Mouse (Mus musculus) stomach, embryonic 14.5 days (tissue): ENCODE data around the gene Stx6. TPM values are rescaled to one million over a fixed set of nuclear protein-coding genes. Genes with fewer than 3 reads are reported as not detected.

Experiments used
- ATAC-seq: fragments of 200-750 bp; cut with Nextera tagmentation; 2 replicates; pipeline ENCODE4 v1.8.0; 2017; ENCODE audit warnings: low read depth, moderate TSS enrichment; ENCODE audit not compliant: insufficient number of reproducible peaks, insufficient read depth, low FRiP score
- H3K27ac ChIP-seq: fragments of 300-500 bp; sonication (generic); 2 replicates; pipeline ENCODE4 v1.5.1; 2014; ENCODE audit warnings: mild to moderate bottlenecking, low read length, moderate library complexity, mixed read lengths
- H3K27me3 ChIP-seq: fragments of 300-500 bp; sonication (generic); 2 replicates; pipeline ENCODE4 v1.6.1; 2014; ENCODE audit warnings: low read length, control low read depth, mixed read lengths; ENCODE audit not compliant: control insufficient read depth, insufficient read depth
- H3K36me3 ChIP-seq: fragments of 300-500 bp; sonication (generic); 2 replicates; pipeline ENCODE4 v1.6.1; 2014; ENCODE audit warnings: mild to moderate bottlenecking, control low read depth, low read length, moderate library complexity, mixed read lengths; ENCODE audit not compliant: control insufficient read depth, insufficient read depth
- H3K4me1 ChIP-seq: fragments of 300-500 bp; sonication (generic); 2 replicates; pipeline ENCODE4 v1.6.1; 2014; ENCODE audit warnings: low read length, control low read depth, mixed read lengths; ENCODE audit not compliant: control insufficient read depth, insufficient read depth
- H3K4me2 ChIP-seq: fragments of 300-500 bp; sonication (generic); replicated peaks from 2 replicates; pipeline ENCODE4 v1.6.1; 2014; ENCODE audit warnings: low read depth, low read length, control low read depth
- H3K4me3 ChIP-seq: fragments of 300-500 bp; sonication (generic); 2 replicates; pipeline ENCODE4 v1.5.1; 2014; ENCODE audit warnings: low read depth, low read length, control low read depth
- H3K9ac ChIP-seq: fragments of 300-500 bp; sonication (generic); replicated peaks from 2 replicates; pipeline ENCODE4 v1.6.1; 2014; ENCODE audit warnings: low read depth, mild to moderate bottlenecking, control low read depth, low read length, moderate library complexity, mixed read lengths
- H3K9me3 ChIP-seq: fragments of 300-500 bp; sonication (generic); 2 replicates; pipeline ENCODE4 v1.6.1; 2016; ENCODE audit warnings: low read depth, low read length, control low read depth; ENCODE audit not compliant: control insufficient read depth
- WGBS: fragments of 180-500 bp; shearing (Covaris S2); extraction: QIAGEN DNeasy Blood & Tissue Kit; methylation state at CpG from one replicate; pipeline ENCODE4 v1.1.7; 2014; 5-methylcytosine and 5-hydroxymethylcytosine counted together
- polyA plus RNA-seq: library from polyadenylated mRNA; unstranded; fragments of >200 nt; fragmentation: Nextera tagmentation; extraction: Ambion mirVana; gene quantifications from 2 replicates; pipeline ENCODE4 v1.2.1, GENCODE M21; 2014

Gene Stx6
- polyA plus RNA-seq, 1 experiment from 2014 or later, result 80.1 TPM

DNA sequence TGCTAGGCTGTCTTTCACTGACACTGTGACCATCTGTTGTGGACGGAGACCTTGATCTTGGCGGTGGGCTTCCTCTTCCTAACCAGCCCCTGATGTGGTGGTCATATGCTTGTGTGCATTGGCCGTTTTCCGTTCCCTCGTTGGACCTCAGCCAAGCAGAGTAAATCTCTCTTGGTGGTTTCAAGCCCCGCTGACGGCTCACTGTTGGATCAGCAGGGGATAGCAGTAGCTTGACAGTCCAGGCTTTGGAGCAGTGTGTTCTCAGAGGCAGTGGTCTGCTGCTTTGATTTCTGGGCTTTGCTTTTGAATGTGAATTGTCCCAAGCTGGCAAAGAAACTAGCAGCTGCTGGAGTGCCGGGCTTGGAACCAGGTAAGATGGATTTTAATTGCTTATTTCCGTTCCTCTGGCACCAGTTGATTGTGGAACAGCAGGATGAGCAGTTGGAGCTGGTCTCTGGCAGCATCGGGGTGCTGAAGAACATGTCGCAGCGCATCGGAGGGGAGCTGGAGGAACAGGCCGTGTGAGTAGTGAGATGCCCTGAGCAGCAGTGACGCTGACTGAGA is 34.4 kb downstream of the Stx6 start:
- no peak overlapping the region for H3K27ac ChIP-seq
- H3K4me1 ChIP-seq, result no peaks in the 10 kb centered on the region
- no peaks in the 10 kb centered on the region for H3K27me3 ChIP-seq
- H3K36me3 ChIP-seq, result peaks cover 24% of the 10 kb centered on the region
- no peak overlapping the region for H3K9ac ChIP-seq
- no peak overlapping the region for H3K4me3 ChIP-seq
- no peaks in the 10 kb centered on the region for H3K9me3 ChIP-seq
- no peak overlapping the region for H3K4me2 ChIP-seq
- WGBS, result 70% methylated on average over 15 of the region's 15 CpGs
- no peak for ATAC-seq

DNA sequence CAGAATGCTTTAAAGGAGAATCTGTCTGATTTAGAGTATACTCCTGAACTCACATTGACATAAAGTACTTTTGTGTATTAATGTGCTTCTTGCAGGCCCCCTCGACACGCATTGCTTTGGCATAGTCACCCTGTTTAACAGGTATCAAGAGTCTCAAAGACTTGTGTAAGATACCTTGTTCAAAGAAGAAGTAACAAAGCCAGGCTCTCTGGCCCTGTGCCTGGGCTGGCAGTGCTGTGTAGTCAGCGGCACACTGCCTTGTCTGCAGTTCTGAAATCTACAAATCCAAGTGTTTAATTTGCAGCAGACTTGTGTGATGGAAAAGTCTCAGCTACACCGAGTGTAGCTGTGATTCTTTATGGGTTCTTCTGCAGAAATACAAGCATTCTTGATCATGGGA is 38.2 kb downstream of the Stx6 start:
- Histone ChIP-seq H3K9me3 (no peaks in the 10 kb centered on the region), H3K9ac (no peak overlapping the region), H3K4me3 (no peak overlapping the region), H3K27ac (no peak overlapping the region), H3K36me3 (peaks cover 24% of the 10 kb centered on the region), H3K27me3 (no peaks in the 10 kb centered on the region), H3K4me1 (peaks cover 7% of the 10 kb centered on the region; the same call in 1 of the 2 replicates), H3K4me2 (no peak overlapping the region)
- 82% methylated on average over 4 of the region's 4 CpGs for WGBS
- no peak for ATAC-seq

DNA sequence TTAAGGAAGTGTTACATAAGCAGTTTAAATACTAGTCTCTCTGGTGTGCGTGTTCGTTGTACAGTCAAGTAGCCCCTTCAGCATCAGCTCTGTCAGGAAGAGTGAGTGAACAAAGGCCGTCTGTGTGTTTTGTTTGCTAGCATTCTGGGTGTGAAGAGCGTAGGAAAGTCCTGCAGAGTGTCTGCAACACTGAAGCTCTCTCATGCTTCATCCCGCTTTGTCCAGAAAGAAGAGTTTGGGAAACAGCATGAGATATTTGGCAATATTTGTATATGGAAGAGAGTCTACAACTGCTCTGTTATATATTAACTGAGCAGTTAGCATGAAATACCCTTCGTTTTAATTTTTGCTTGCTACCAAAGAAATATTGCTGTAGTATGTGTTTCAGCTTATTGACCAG is 41.0 kb downstream of the Stx6 start:
- H3K4me3 ChIP-seq, result no peak overlapping the region
- H3K36me3 ChIP-seq, result peaks cover 16% of the 10 kb centered on the region
- no peak overlapping the region for H3K9ac ChIP-seq
- no peaks in the 10 kb centered on the region for H3K9me3 ChIP-seq
- WGBS, result 70% methylated on average over 6 of the region's 6 CpGs
- H3K27ac ChIP-seq, result no peak overlapping the region
- H3K4me2 ChIP-seq, result no peak overlapping the region
- H3K4me1 ChIP-seq, result peaks cover 9% of the 10 kb centered on the region; the same call in 1 of the 2 replicates
- H3K27me3 ChIP-seq, result no peaks in the 10 kb centered on the region
- ATAC-seq, result no peak

DNA sequence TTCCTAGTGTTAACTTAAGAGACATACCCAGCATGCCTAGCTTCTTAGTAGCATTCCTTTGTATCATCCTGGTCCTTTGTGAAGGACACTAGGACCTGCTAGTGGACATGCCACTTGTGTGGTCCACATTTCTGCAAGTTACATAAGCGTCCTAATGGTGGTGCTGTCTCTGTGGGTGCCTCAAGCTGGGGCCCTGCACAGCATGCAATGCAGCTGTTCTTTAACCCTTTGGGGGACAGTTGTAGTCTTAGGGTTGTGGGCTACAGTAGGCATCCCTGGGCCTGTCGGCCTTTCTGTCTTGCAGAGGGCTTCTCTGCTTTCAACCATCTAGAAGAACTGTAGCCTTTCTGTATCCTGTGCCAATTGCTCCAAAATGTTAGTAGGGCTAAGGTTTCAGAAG is 42.5 kb downstream of the Stx6 start:
- Histone ChIP-seq H3K4me3 (no peak overlapping the region), H3K4me2 (0 out of 2 replicates have a peak overlapping the region, but pooled peaks have one; percentile 12), H3K27me3 (no peaks in the 10 kb centered on the region), H3K9ac (no peak overlapping the region), H3K27ac (peak overlapping the region; percentile 48; the same call in 1 of the 2 replicates), H3K9me3 (no peaks in the 10 kb centered on the region), H3K36me3 (peaks cover 16% of the 10 kb centered on the region), H3K4me1 (peaks cover 23% of the 10 kb centered on the region)
- WGBS, result 44% methylated on average over 2 of the region's 2 CpGs
- no peak for ATAC-seq

GRCm38 (mm10) chr1:155201373-155201879 is 42.9 kb downstream of the Stx6 start:
- WGBS, result 60% methylated on average over 4 of the region's 4 CpGs
- peak overlapping the region; percentile 34; the same call in 1 of the 2 replicates for H3K27ac ChIP-seq
- H3K9me3 ChIP-seq, result no peaks in the 10 kb centered on the region
- peak; percentile 77 for ATAC-seq
- H3K4me1 ChIP-seq, result peaks cover 28% of the 10 kb centered on the region
- peaks cover 16% of the 10 kb centered on the region for H3K36me3 ChIP-seq
- no peak overlapping the region for H3K9ac ChIP-seq
- 0 out of 2 replicates have a peak overlapping the region, but pooled peaks have one; percentile 12 for H3K4me2 ChIP-seq
- no peaks in the 10 kb centered on the region for H3K27me3 ChIP-seq
- H3K4me3 ChIP-seq, result no peak overlapping the region

DNA sequence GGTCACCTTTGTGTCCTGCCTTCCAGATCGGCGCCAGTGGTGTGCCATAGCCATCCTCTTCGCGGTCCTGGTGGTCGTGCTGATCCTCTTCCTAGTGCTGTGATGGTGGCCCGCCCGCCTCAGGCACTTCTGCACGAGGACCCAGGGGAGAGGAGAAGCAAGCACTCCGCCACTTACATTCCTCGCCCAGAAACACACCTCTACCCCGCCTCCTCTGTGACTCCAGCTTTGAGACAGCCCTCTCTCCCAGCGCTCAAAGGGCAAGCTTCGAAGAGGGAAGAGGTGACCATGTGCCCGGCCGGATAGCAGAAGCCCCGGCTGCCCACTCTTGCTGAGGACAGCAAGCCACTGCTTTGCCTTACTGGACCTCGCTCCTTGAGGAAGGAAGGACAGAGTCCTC is 43.4 kb downstream of the Stx6 start:
- no peak for ATAC-seq
- peak overlapping the region; percentile 34; the same call in 1 of the 2 replicates for H3K27ac ChIP-seq

GRCm38 (mm10) chr1:155202472-155202871 is 44.0 kb downstream of the Stx6 start:
- no peak overlapping the region for H3K9ac ChIP-seq
- peaks cover 17% of the 10 kb centered on the region for H3K36me3 ChIP-seq
- H3K9me3 ChIP-seq, result no peaks in the 10 kb centered on the region
- WGBS, result 81% methylated on average over 5 of the region's 5 CpGs
- no peak overlapping the region; the same call in 1 of the 2 replicates for H3K27ac ChIP-seq
- H3K27me3 ChIP-seq, result no peaks in the 10 kb centered on the region
- H3K4me2 ChIP-seq, result no peak overlapping the region
- H3K4me3 ChIP-seq, result no peak overlapping the region
- peaks cover 28% of the 10 kb centered on the region for H3K4me1 ChIP-seq
- no peak for ATAC-seq

More for the DNA sequence above, 43.4 kb downstream of the Stx6 start:
- Histone ChIP-seq H3K9me3 (no peaks in the 10 kb centered on the region), H3K4me3 (no peak overlapping the region), H3K36me3 (peaks cover 17% of the 10 kb centered on the region), H3K4me2 (no peak overlapping the region), H3K9ac (no peak overlapping the region), H3K4me1 (peaks cover 28% of the 10 kb centered on the region), H3K27me3 (no peaks in the 10 kb centered on the region)
- WGBS, result 84% methylated on average over 17 of the region's 17 CpGs

GRCm38 (mm10) chr1:155203101-155203500 is 44.6 kb downstream of the Stx6 start:
- H3K4me1 ChIP-seq, result peaks cover 28% of the 10 kb centered on the region
- no peak overlapping the region for H3K9ac ChIP-seq
- WGBS, result 65% methylated on average over 7 of the region's 7 CpGs
- H3K4me3 ChIP-seq, result no peak overlapping the region
- H3K36me3 ChIP-seq, result peaks cover 16% of the 10 kb centered on the region
- no peaks in the 10 kb centered on the region for H3K9me3 ChIP-seq
- no peak for ATAC-seq
- H3K4me2 ChIP-seq, result no peak overlapping the region
- no peak overlapping the region for H3K27ac ChIP-seq
- no peaks in the 10 kb centered on the region for H3K27me3 ChIP-seq

DNA sequence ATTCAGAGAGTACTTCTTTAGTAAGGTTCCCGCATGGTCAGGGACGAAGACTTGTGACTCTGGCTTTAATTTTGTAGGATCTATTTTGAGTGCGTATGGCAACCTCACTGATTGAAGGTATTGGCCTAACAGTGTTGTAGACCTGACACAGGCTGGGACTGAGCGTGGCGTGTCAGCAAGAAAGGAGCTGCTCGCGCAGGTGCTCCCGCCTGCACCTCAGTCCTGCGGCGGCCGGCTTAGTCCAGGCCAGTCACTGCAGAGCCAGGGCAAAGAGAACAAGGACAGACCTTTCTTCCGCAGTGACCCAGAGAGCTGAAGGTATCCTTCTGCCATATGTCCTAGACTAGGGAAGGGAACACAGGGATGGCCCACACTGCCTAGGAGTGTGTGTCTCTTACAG is 45.4 kb downstream of the Stx6 start:
- Histone ChIP-seq H3K9ac (no peak overlapping the region), H3K4me3 (no peak overlapping the region), H3K9me3 (no peaks in the 10 kb centered on the region), H3K36me3 (peaks cover 8% of the 10 kb centered on the region), H3K4me2 (no peak overlapping the region), H3K27me3 (no peaks in the 10 kb centered on the region), H3K4me1 (peaks cover 28% of the 10 kb centered on the region), H3K27ac (no peak overlapping the region)
- 96% methylated on average over 12 of the region's 12 CpGs for WGBS
- no peak for ATAC-seq
